Mouse (Mus musculus): ENCODE measurements around the gene Rufy3. TPM values are rescaled to one million over a fixed set of nuclear protein-coding genes. Genes with fewer than 3 reads are reported as not detected.
A peak's percentile ranks its signal among the peaks of the same experiment; 100 is the strongest.

The Rufy3 gene
- polyA plus RNA-seq, 1 experiment from 2014 or later, result 10.7 TPM

GRCm38 (mm10) chr5:88657868-88658267 lies 93.0 kb downstream of the Rufy3 start:
- H3K9me3 ChIP-seq (ENCODE audit: control insufficient read depth, low read length), result no peaks in the 10 kb centered on the region

GRCm38 (mm10) chr5:88663151-88663550 lies 98.3 kb downstream of the Rufy3 start:
- Histone ChIP-seq H3K4me3 (ENCODE audit: low read depth, low read length) (no peak overlapping the region), H3K9ac (ENCODE audit: low read depth, low read length) (no peak overlapping the region), H3K9me3 (ENCODE audit: control insufficient read depth, low read length) (no peaks in the 10 kb centered on the region), H3K27ac (ENCODE audit: low read depth, low read length) (no peak overlapping the region), H3K27me3 (replicated peaks; ENCODE audit: control insufficient read depth, insufficient read depth, low read length) (no peaks in the 10 kb centered on the region), H3K36me3 (ENCODE audit: control insufficient read depth, insufficient read depth, low read length) (peaks cover 47% of the 10 kb centered on the region), H3K4me1 (replicated peaks; ENCODE audit: control insufficient read depth, insufficient read depth, low read length) (no peaks in the 10 kb centered on the region), H3K4me2 (no peak overlapping the region)
- ATAC-seq (replicated peaks; ENCODE audit: low FRiP score), result no peak
- WGBS, result 84% methylated on average over 3 of the region's 3 CpGs
- no peak for DNase-seq (ENCODE audit: low spot score)

More at GRCm38 (mm10) chr5:88657868-88658267, 93.0 kb downstream of the Rufy3 start:
- Histone ChIP-seq H3K4me1 (replicated peaks; ENCODE audit: control insufficient read depth, insufficient read depth, low read length) (no peaks in the 10 kb centered on the region), H3K27ac (ENCODE audit: low read depth, low read length) (no peak overlapping the region), H3K4me3 (ENCODE audit: low read depth, low read length) (no peak overlapping the region), H3K27me3 (replicated peaks; ENCODE audit: control insufficient read depth, insufficient read depth, low read length) (no peaks in the 10 kb centered on the region), H3K4me2 (no peak overlapping the region), H3K9ac (ENCODE audit: low read depth, low read length) (no peak overlapping the region), H3K36me3 (ENCODE audit: control insufficient read depth, insufficient read depth, low read length) (peaks cover 25% of the 10 kb centered on the region)
- 100% methylated on average over 1 of the region's 1 CpGs for WGBS
- DNase-seq (ENCODE audit: low spot score) (no peak), ATAC-seq (replicated peaks; ENCODE audit: low FRiP score) (no peak; the same call in 1 of the 2 replicates)

- H3K36me3 ChIP-seq (ENCODE audit: control insufficient read depth, insufficient read depth, low read length), result peaks cover 50% of the 10 kb centered on the region
- WGBS, result 89% methylated on average over 5 of the region's 5 CpGs
- no peak for DNase-seq (ENCODE audit: low spot score)
- no peaks in the 10 kb centered on the region for H3K9me3 ChIP-seq (ENCODE audit: control insufficient read depth, low read length)
- H3K4me2 ChIP-seq, result no peak overlapping the region
- H3K27me3 ChIP-seq (replicated peaks; ENCODE audit: control insufficient read depth, insufficient read depth, low read length), result no peaks in the 10 kb centered on the region
- H3K27ac ChIP-seq (ENCODE audit: low read depth, low read length), result no peak overlapping the region
- no peak overlapping the region for H3K4me3 ChIP-seq (ENCODE audit: low read depth, low read length)
- H3K4me1 ChIP-seq (replicated peaks; ENCODE audit: control insufficient read depth, insufficient read depth, low read length), result no peaks in the 10 kb centered on the region
- H3K9ac ChIP-seq (ENCODE audit: low read depth, low read length), result no peak overlapping the region
- no peak for ATAC-seq (replicated peaks; ENCODE audit: low FRiP score)
Observed at GRCm38 (mm10) chr5:88663875-88664274, 99.0 kb downstream of the Rufy3 start.

- ATAC-seq (replicated peaks; ENCODE audit: low FRiP score), result peak; percentile 21
- Histone ChIP-seq H3K4me1 (replicated peaks; ENCODE audit: control insufficient read depth, insufficient read depth, low read length) (peaks cover 14% of the 10 kb centered on the region), H3K36me3 (ENCODE audit: control insufficient read depth, insufficient read depth, low read length) (peaks cover 6% of the 10 kb centered on the region; the same call in 1 of the 2 replicates), H3K9me3 (ENCODE audit: control insufficient read depth, low read length) (no peaks in the 10 kb centered on the region), H3K4me2 (peak overlapping the region; percentile 82), H3K9ac (ENCODE audit: low read depth, low read length) (peak overlapping the region; percentile 91), H3K4me3 (ENCODE audit: low read depth, low read length) (peak overlapping the region; percentile 98), H3K27me3 (replicated peaks; ENCODE audit: control insufficient read depth, insufficient read depth, low read length) (no peaks in the 10 kb centered on the region), H3K27ac (ENCODE audit: low read depth, low read length) (peak overlapping the region; percentile 88)
- WGBS, result under 1% methylated on average over 47 of the region's 47 CpGs
- DNase-seq (ENCODE audit: low spot score), result peak; percentile 65
Observed at GRCm38 (mm10) chr5:88674703-88675442, 110.0 kb downstream of the Rufy3 start.

GRCm38 (mm10) chr5:88675443-88676387 lies 110.9 kb downstream of the Rufy3 start, which contains the start of gene Grsf1:
TSS of gene Grsf1 (minus strand) at chr5:88676171.
- peak within 1 kb of the TSS; percentile 82 for H3K4me2 ChIP-seq
- WGBS, result under 1% methylated on average over 113 of the region's 127 CpGs
- peaks cover 14% of the 10 kb centered on the region for H3K4me1 ChIP-seq (replicated peaks; ENCODE audit: control insufficient read depth, insufficient read depth, low read length)
- ATAC-seq (replicated peaks; ENCODE audit: low FRiP score), result peak; percentile 88
- H3K9ac ChIP-seq (ENCODE audit: low read depth, low read length), result peak within 1 kb of the TSS; percentile 91
- H3K4me3 ChIP-seq (ENCODE audit: low read depth, low read length), result peak within 1 kb of the TSS; percentile 98
- peak; percentile 91 for DNase-seq (ENCODE audit: low spot score)
- H3K27me3 ChIP-seq (replicated peaks; ENCODE audit: control insufficient read depth, insufficient read depth, low read length), result no peaks in the 10 kb centered on the region
- peaks cover 3% of the 10 kb centered on the region; the same call in 1 of the 2 replicates for H3K36me3 ChIP-seq (ENCODE audit: control insufficient read depth, insufficient read depth, low read length)
- no peaks in the 10 kb centered on the region for H3K9me3 ChIP-seq (ENCODE audit: control insufficient read depth, low read length)
- peak within 1 kb of the TSS; percentile 88 for H3K27ac ChIP-seq (ENCODE audit: low read depth, low read length)

- Histone ChIP-seq H3K4me3 (ENCODE audit: low read depth, low read length) (no peak overlapping the region), H3K4me1 (replicated peaks; ENCODE audit: control insufficient read depth, insufficient read depth, low read length) (peaks cover 14% of the 10 kb centered on the region), H3K9ac (ENCODE audit: low read depth, low read length) (no peak overlapping the region), H3K4me2 (peak overlapping the region; percentile 20; the same call in 1 of the 2 replicates), H3K27me3 (replicated peaks; ENCODE audit: control insufficient read depth, insufficient read depth, low read length) (no peaks in the 10 kb centered on the region), H3K36me3 (ENCODE audit: control insufficient read depth, insufficient read depth, low read length) (no peaks in the 10 kb centered on the region), H3K9me3 (ENCODE audit: control insufficient read depth, low read length) (no peaks in the 10 kb centered on the region), H3K27ac (ENCODE audit: low read depth, low read length) (no peak overlapping the region)
- DNase-seq (ENCODE audit: low spot score) (no peak), ATAC-seq (replicated peaks; ENCODE audit: low FRiP score) (peak; percentile 39)
- WGBS, result 35% methylated on average over 7 of the region's 7 CpGs
Observed at GRCm38 (mm10) chr5:88678929-88679328, 114.1 kb downstream of the Rufy3 start.

- Histone ChIP-seq H3K9me3 (ENCODE audit: control insufficient read depth, low read length) (no peaks in the 10 kb centered on the region), H3K4me2 (no peak overlapping the region), H3K4me1 (replicated peaks; ENCODE audit: control insufficient read depth, insufficient read depth, low read length) (peaks cover 13% of the 10 kb centered on the region)
Observed at GRCm38 (mm10) chr5:88679341-88679740, 114.5 kb downstream of the Rufy3 start.

GRCm38 (mm10) chr5:88680567-88680966 lies 115.7 kb downstream of the Rufy3 start:
- Histone ChIP-seq H3K27me3 (replicated peaks; ENCODE audit: control insufficient read depth, insufficient read depth, low read length) (peaks cover 10% of the 10 kb centered on the region), H3K27ac (ENCODE audit: low read depth, low read length) (no peak overlapping the region), H3K9ac (ENCODE audit: low read depth, low read length) (no peak overlapping the region), H3K9me3 (ENCODE audit: control insufficient read depth, low read length) (no peaks in the 10 kb centered on the region), H3K4me2 (no peak overlapping the region), H3K36me3 (ENCODE audit: control insufficient read depth, insufficient read depth, low read length) (no peaks in the 10 kb centered on the region), H3K4me3 (ENCODE audit: low read depth, low read length) (no peak overlapping the region), H3K4me1 (replicated peaks; ENCODE audit: control insufficient read depth, insufficient read depth, low read length) (peaks cover 10% of the 10 kb centered on the region)
- DNase-seq (ENCODE audit: low spot score) (no peak), ATAC-seq (replicated peaks; ENCODE audit: low FRiP score) (no peak)
- 85% methylated on average over 6 of the region's 6 CpGs for WGBS

More at GRCm38 (mm10) chr5:88679341-88679740, 114.5 kb downstream of the Rufy3 start:
- DNase-seq (ENCODE audit: low spot score) (no peak), ATAC-seq (replicated peaks; ENCODE audit: low FRiP score) (no peak)
- no peak overlapping the region for H3K27ac ChIP-seq (ENCODE audit: low read depth, low read length)
- no peaks in the 10 kb centered on the region for H3K36me3 ChIP-seq (ENCODE audit: control insufficient read depth, insufficient read depth, low read length)
- H3K4me3 ChIP-seq (ENCODE audit: low read depth, low read length), result no peak overlapping the region
- no peaks in the 10 kb centered on the region for H3K27me3 ChIP-seq (replicated peaks; ENCODE audit: control insufficient read depth, insufficient read depth, low read length)
- H3K9ac ChIP-seq (ENCODE audit: low read depth, low read length), result no peak overlapping the region
- WGBS, result 33% methylated on average over 6 of the region's 6 CpGs
